Mouse (Mus musculus) activated CD4-positive, CD25-positive, alpha-beta regulatory T cell, adult 9 weeks (primary cell): ENCODE results near the gene Olfr93. TPM values are rescaled to one million over a fixed set of nuclear protein-coding genes. Genes with fewer than 3 reads are reported as not detected.

Source experiments
- polyA plus RNA-seq: library from polyadenylated mRNA; unstranded; fragments of 100-300 nt; shearing (Covaris generic); gene quantifications from one replicate; pipeline ENCODE4 v1.2.1, GENCODE M21; 2017

Olfr93 gene
- not detected for polyA plus RNA-seq

DNA sequence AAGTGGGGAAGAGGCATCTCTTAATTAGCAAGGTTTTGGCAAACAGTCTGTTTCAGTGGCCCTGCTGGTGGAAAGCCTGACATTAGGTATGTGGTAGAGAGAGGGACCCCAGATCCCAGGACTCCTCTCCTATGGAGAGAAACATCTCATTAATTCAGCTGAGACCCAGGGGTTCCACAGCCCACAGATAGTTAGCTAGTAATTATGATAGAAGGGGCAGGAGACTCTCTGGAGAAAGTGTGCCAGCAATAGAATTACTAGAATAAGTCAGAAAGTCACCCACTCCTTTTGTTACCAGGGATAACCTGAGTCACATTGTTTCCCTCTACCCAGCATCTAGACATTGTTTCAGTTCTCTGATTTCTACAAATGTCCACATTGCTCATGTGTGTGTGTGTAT, at the start of gene Olfr93:
TSS of gene Olfr93 (minus strand) at position 101 of the 400 bp plus-strand sequence.

DNA sequence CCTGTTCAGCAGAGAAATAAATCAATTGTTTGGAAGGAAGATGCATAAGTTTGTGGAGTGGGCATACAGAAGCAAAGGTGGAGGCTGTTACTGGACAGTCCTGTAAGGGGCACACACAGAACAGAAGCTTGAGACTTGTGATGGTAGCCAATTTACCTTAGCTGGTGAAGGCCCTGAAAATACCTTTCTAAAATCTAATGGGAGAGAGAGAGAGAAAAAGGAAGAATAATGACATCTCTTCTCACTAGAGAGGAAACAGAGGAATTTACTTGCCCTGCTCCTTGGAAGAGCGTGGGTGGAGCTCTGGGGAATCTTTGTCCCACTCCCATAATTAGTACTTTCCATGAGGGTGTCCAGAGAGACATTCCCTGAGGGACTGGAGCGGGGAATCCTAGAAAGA, 39.6 kb upstream of the Olfr93 start, which contains the start of gene Olfr94:
TSS of gene Olfr94 (minus strand) at position 101 of the 400 bp plus-strand sequence.

DNA sequence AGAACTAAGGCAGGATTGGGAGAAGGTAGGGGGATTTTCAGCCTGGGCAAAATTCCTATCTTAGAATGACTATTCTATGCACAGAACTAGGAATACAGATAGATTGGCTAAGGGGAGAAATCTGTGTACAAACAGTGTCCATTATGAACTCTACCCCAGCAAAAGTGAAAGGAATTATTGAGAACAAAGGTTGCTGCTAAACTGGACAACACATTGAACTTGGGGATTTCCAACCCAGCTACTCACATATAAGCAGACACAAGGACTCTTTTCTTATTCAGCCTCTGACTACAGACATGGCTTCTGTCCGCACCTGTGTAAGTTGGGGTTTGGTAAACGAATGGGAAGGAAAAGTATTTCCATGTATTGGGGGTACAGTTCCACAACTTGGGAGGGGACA, 32.4 kb upstream of the Olfr93 start, which contains the start of gene Ubd:
TSS of gene Ubd (plus strand) at position 237 of the 400 bp plus-strand sequence.

DNA sequence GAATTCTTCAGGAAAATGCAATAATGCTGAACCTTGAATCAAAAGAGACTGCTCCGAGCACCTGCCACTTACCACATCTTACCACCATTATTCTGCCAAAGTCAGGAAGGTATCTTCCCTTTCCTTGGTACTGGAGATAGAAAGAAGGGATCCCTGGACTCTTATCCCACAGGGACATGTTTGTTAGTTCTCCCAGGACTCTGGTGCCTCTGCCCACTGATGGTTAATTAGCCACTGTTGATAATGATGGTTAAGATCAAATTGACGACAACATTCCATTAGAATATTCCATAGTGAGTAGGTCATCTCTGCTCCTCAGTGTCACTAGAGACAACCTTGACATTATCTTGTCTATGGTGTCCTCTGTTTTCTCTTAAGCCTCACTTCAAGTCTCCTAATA, 41.3 kb downstream of the Olfr93 start, which contains the start of gene Olfr92:
TSS of gene Olfr92 (minus strand) at position 101 of the 400 bp plus-strand sequence.

DNA sequence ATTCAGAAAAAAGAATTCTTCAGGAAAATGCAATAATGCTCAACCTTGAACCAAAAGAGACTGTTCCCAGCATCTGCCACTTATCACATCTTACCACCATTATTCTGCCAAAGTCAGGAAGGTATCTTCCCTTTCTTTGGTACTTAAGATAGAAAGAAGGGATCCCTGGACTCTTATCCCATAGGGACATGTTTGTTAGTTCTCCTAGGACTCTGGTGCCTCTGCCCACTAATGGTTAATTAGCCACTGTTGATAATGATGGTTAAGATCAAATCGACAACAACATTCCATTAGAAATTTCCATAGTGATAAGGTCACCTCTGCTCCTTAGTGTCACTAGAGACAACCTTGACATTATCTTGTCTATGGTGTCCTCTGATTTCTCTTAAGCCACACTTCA, 63.1 kb downstream of the Olfr93 start, which contains the start of gene Olfr91:
TSS of gene Olfr91 (minus strand) at position 101 of the 400 bp plus-strand sequence.

Other genes starting within 250 kb of the Olfr93 start
- 0.21 TPM for gene Rnf39, start 218.6 kb downstream of the Olfr93 start, polyA plus RNA-seq
- 186 TPM for gene Ppp1r11, start 209.8 kb downstream of the Olfr93 start, polyA plus RNA-seq
- 98.8 TPM for gene Znrd1, start 202.9 kb downstream of the Olfr93 start, polyA plus RNA-seq
- 6.1 TPM for gene Znrd1as, start 202.9 kb downstream of the Olfr93 start, polyA plus RNA-seq
- not detected for gene 2410137M14Rik, start 180.3 kb downstream of the Olfr93 start, polyA plus RNA-seq
- gene H2-M5, start 172.0 kb downstream of the Olfr93 start, polyA plus RNA-seq = not detected
- gene Zfp57, start 160.3 kb downstream of the Olfr93 start, polyA plus RNA-seq = not detected
- gene Mog, start 138.1 kb downstream of the Olfr93 start, polyA plus RNA-seq = not detected
- 12.2 TPM for gene Gabbr1, start 115.5 kb downstream of the Olfr93 start, polyA plus RNA-seq
- gene Olfr90, start 73.0 kb downstream of the Olfr93 start, polyA plus RNA-seq = not detected
- 0.07 TPM for gene Olfr91, start 63.2 kb downstream of the Olfr93 start, polyA plus RNA-seq
- gene Olfr92, start 41.4 kb downstream of the Olfr93 start, polyA plus RNA-seq = not detected
- gene Ubd, start 32.4 kb upstream of the Olfr93 start, polyA plus RNA-seq = 0.70 TPM
- not detected for gene Olfr94, start 39.5 kb upstream of the Olfr93 start, polyA plus RNA-seq
- not detected for gene Olfr95, start 51.6 kb upstream of the Olfr93 start, polyA plus RNA-seq
- not detected for gene Olfr96, start 58.7 kb upstream of the Olfr93 start, polyA plus RNA-seq
- not detected for gene Olfr97, start 75.8 kb upstream of the Olfr93 start, polyA plus RNA-seq
- not detected for gene Olfr98, start 102.3 kb upstream of the Olfr93 start, polyA plus RNA-seq
- 138 TPM for gene H2-M3, start 108.7 kb upstream of the Olfr93 start, polyA plus RNA-seq
- gene Olfr99, start 122.0 kb upstream of the Olfr93 start, polyA plus RNA-seq = 4.1 TPM
- gene Olfr101, start 142.8 kb upstream of the Olfr93 start, polyA plus RNA-seq = 0.10 TPM
- not detected for gene Olfr102, start 155.6 kb upstream of the Olfr93 start, polyA plus RNA-seq
- not detected for gene Olfr103, start 178.2 kb upstream of the Olfr93 start, polyA plus RNA-seq
- gene Olfr104-ps, start 198.1 kb upstream of the Olfr93 start, polyA plus RNA-seq = not detected
- gene Olfr105-ps, start 217.5 kb upstream of the Olfr93 start, polyA plus RNA-seq = not detected
- not detected for gene Olfr106-ps, start 228.9 kb upstream of the Olfr93 start, polyA plus RNA-seq
- not detected for gene Olfr107, start 237.7 kb upstream of the Olfr93 start, polyA plus RNA-seq